Mouse (Mus musculus) testis, adult 2 months (tissue): ENCODE measurements around the gene Rab7b.

Experiments
- CTCF ChIP-seq: fragments of 200-500 bp; IDR thresholded peaks from 2 replicates; pipeline ENCODE4 v1.5.1; 2012; ENCODE audit warnings: low read depth, mild to moderate bottlenecking, inconsistent platforms, low read length, moderate library complexity; ENCODE audit not compliant: control insufficient read depth, insufficient read depth, insufficient replicate concordance
- POLR2A ChIP-seq: fragments of 200-500 bp; IDR thresholded peaks from 2 replicates; pipeline ENCODE4 v1.6.1; 2012; ENCODE audit warnings: low read depth, mild to moderate bottlenecking, inconsistent platforms, low read length, moderate library complexity; ENCODE audit not compliant: control insufficient read depth

DNA sequence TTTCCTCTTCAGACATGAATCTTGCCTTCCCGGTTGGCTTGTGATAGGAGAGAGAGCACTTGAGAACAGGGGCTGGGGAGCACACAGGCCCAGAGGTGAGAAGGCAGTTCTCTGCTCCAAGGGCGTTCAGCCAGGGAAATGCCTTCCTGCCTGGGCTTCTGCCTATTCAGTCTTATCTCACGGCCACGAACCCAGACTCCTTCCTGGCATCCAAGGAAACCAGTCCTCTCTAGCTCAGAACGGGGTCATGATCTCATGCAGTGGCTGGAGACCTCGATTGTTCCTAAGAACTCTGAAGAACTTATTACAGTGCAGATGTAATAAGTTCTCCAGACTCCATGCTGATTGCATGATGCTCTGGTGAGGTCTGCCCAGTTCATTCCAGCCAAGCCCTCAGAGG is 38.1 kb downstream of the Rab7b start:
- no peak for TF ChIP-seq CTCF
- no peak for TF ChIP-seq POLR2A
